Mouse (Mus musculus): ENCODE data around the gene Ghitm. TPM values are rescaled to one million over a fixed set of nuclear protein-coding genes. Genes with fewer than 3 reads are reported as not detected.

Ghitm gene
- 235 and 238 TPM in 2 replicates for polyA plus RNA-seq (2014; fragmentation: Nextera tagmentation; extraction: Ambion mirVana)

GRCm38 (mm10) chr14:37135127-37135593, at the start of gene Ghitm:
Ghitm (minus strand) TSS chr14:37135272.
- ATAC-seq (replicated peaks; ENCODE audit: low FRiP score, low TSS enrichment, low read depth) (peak; percentile 99), DNase-seq (ENCODE audit: low spot score) (peak; percentile 95)
- Histone ChIP-seq H3K9me3 (ENCODE audit: control insufficient read depth, low read length) (no peaks in the 10 kb centered on the region), H3K4me2 (ENCODE audit: low read length) (peak within 1 kb of the TSS; percentile 72), H3K9ac (ENCODE audit: low read length) (peak within 1 kb of the TSS; percentile 90), H3K36me3 (ENCODE audit: control insufficient read depth, insufficient read depth, low read length) (peaks cover 30% of the 10 kb centered on the region), H3K4me1 (replicated peaks; ENCODE audit: control insufficient read depth, insufficient read depth, low read length) (peaks cover 6% of the 10 kb centered on the region; the same call in 1 of the 2 replicates), H3K27ac (ENCODE audit: low read depth) (peak within 1 kb of the TSS; percentile 86), H3K27me3 (replicated peaks; ENCODE audit: control insufficient read depth, insufficient read depth, low read length) (no peaks in the 10 kb centered on the region), H3K4me3 (ENCODE audit: low read depth, low read length) (peak within 1 kb of the TSS; percentile 89)
- under 1% methylated on average over 38 of the region's 38 CpGs for WGBS

- Histone ChIP-seq H3K27ac (ENCODE audit: low read depth) (no peak overlapping the region), H3K27me3 (replicated peaks; ENCODE audit: control insufficient read depth, insufficient read depth, low read length) (no peaks in the 10 kb centered on the region), H3K4me1 (replicated peaks; ENCODE audit: control insufficient read depth, insufficient read depth, low read length) (no peaks in the 10 kb centered on the region), H3K9me3 (ENCODE audit: control insufficient read depth, low read length) (no peaks in the 10 kb centered on the region), H3K4me2 (ENCODE audit: low read length) (no peak overlapping the region), H3K4me3 (ENCODE audit: low read depth, low read length) (no peak overlapping the region), H3K36me3 (ENCODE audit: control insufficient read depth, insufficient read depth, low read length) (no peaks in the 10 kb centered on the region), H3K9ac (ENCODE audit: low read length) (no peak overlapping the region)
- no peak for DNase-seq (ENCODE audit: low spot score)
- WGBS = 82% methylated on average over 2 of the region's 2 CpGs
- no peak for ATAC-seq (replicated peaks; ENCODE audit: low FRiP score, low TSS enrichment, low read depth)
These were observed 49.8 kb upstream of the Ghitm start for GRCm38 (mm10) chr14:37184871-37185270.

- WGBS = 67% methylated on average over 3 of the region's 3 CpGs
- no peak overlapping the region for H3K9ac ChIP-seq (ENCODE audit: low read length)
- no peaks in the 10 kb centered on the region for H3K4me1 ChIP-seq (replicated peaks; ENCODE audit: control insufficient read depth, insufficient read depth, low read length)
- H3K4me2 ChIP-seq (ENCODE audit: low read length) = no peak overlapping the region
- H3K36me3 ChIP-seq (ENCODE audit: control insufficient read depth, insufficient read depth, low read length) = no peaks in the 10 kb centered on the region
- no peak overlapping the region for H3K27ac ChIP-seq (ENCODE audit: low read depth)
- H3K9me3 ChIP-seq (ENCODE audit: control insufficient read depth, low read length) = no peaks in the 10 kb centered on the region
- H3K4me3 ChIP-seq (ENCODE audit: low read depth, low read length) = no peak overlapping the region
- ATAC-seq (replicated peaks; ENCODE audit: low FRiP score, low TSS enrichment, low read depth) (no peak), DNase-seq (ENCODE audit: low spot score) (no peak)
- H3K27me3 ChIP-seq (replicated peaks; ENCODE audit: control insufficient read depth, insufficient read depth, low read length) = no peaks in the 10 kb centered on the region
These were observed 39.4 kb upstream of the Ghitm start for GRCm38 (mm10) chr14:37174484-37174883.

- no peaks in the 10 kb centered on the region for H3K4me1 ChIP-seq (replicated peaks; ENCODE audit: control insufficient read depth, insufficient read depth, low read length)
- WGBS = 54% methylated on average over 1 of the region's 1 CpGs
- H3K36me3 ChIP-seq (ENCODE audit: control insufficient read depth, insufficient read depth, low read length) = no peaks in the 10 kb centered on the region
- no peaks in the 10 kb centered on the region for H3K9me3 ChIP-seq (ENCODE audit: control insufficient read depth, low read length)
- H3K9ac ChIP-seq (ENCODE audit: low read length) = no peak overlapping the region
- ATAC-seq (replicated peaks; ENCODE audit: low FRiP score, low TSS enrichment, low read depth) (no peak), DNase-seq (ENCODE audit: low spot score) (no peak)
- H3K4me3 ChIP-seq (ENCODE audit: low read depth, low read length) = no peak overlapping the region
- H3K27me3 ChIP-seq (replicated peaks; ENCODE audit: control insufficient read depth, insufficient read depth, low read length) = no peaks in the 10 kb centered on the region
- no peak overlapping the region for H3K4me2 ChIP-seq (ENCODE audit: low read length)
- H3K27ac ChIP-seq (ENCODE audit: low read depth) = no peak overlapping the region
These were observed 30.3 kb upstream of the Ghitm start for GRCm38 (mm10) chr14:37165266-37165926.

- no peak overlapping the region for H3K4me2 ChIP-seq (ENCODE audit: low read length)
- H3K36me3 ChIP-seq (ENCODE audit: control insufficient read depth, insufficient read depth, low read length) = no peaks in the 10 kb centered on the region
- H3K27me3 ChIP-seq (replicated peaks; ENCODE audit: control insufficient read depth, insufficient read depth, low read length) = no peaks in the 10 kb centered on the region
These were observed 29.4 kb upstream of the Ghitm start for GRCm38 (mm10) chr14:37164392-37165032.

GRCm38 (mm10) chr14:37163277-37163956, 28.3 kb upstream of the Ghitm start:
- ATAC-seq (replicated peaks; ENCODE audit: low FRiP score, low TSS enrichment, low read depth) = no peak
- Histone ChIP-seq H3K9ac (ENCODE audit: low read length) (no peak overlapping the region), H3K9me3 (ENCODE audit: control insufficient read depth, low read length) (no peaks in the 10 kb centered on the region), H3K36me3 (ENCODE audit: control insufficient read depth, insufficient read depth, low read length) (no peaks in the 10 kb centered on the region), H3K4me2 (ENCODE audit: low read length) (no peak overlapping the region), H3K27me3 (replicated peaks; ENCODE audit: control insufficient read depth, insufficient read depth, low read length) (no peaks in the 10 kb centered on the region), H3K27ac (ENCODE audit: low read depth) (no peak overlapping the region), H3K4me3 (ENCODE audit: low read depth, low read length) (no peak overlapping the region), H3K4me1 (replicated peaks; ENCODE audit: control insufficient read depth, insufficient read depth, low read length) (no peaks in the 10 kb centered on the region)
- DNase-seq (ENCODE audit: low spot score) = no peak
- WGBS = 66% methylated on average over 4 of the region's 4 CpGs

More at GRCm38 (mm10) chr14:37164392-37165032, 29.4 kb upstream of the Ghitm start:
- Histone ChIP-seq H3K4me1 (replicated peaks; ENCODE audit: control insufficient read depth, insufficient read depth, low read length) (no peaks in the 10 kb centered on the region), H3K9ac (ENCODE audit: low read length) (no peak overlapping the region), H3K9me3 (ENCODE audit: control insufficient read depth, low read length) (no peaks in the 10 kb centered on the region), H3K4me3 (ENCODE audit: low read depth, low read length) (no peak overlapping the region), H3K27ac (ENCODE audit: low read depth) (no peak overlapping the region)
- 58% methylated on average over 4 of the region's 4 CpGs for WGBS
- ATAC-seq (replicated peaks; ENCODE audit: low FRiP score, low TSS enrichment, low read depth) (no peak), DNase-seq (ENCODE audit: low spot score) (no peak)

- no peak overlapping the region for H3K27ac ChIP-seq (ENCODE audit: low read depth)
- WGBS = 91% methylated on average over 1 of the region's 1 CpGs
These were observed 19.3 kb upstream of the Ghitm start for GRCm38 (mm10) chr14:37154391-37154790.

GRCm38 (mm10) chr14:37139051-37139710, 4.1 kb upstream of the Ghitm start:
- H3K9me3 ChIP-seq (ENCODE audit: control insufficient read depth, low read length) = no peaks in the 10 kb centered on the region
- ATAC-seq (replicated peaks; ENCODE audit: low FRiP score, low TSS enrichment, low read depth) (no peak), DNase-seq (ENCODE audit: low spot score) (no peak)
- H3K27me3 ChIP-seq (replicated peaks; ENCODE audit: control insufficient read depth, insufficient read depth, low read length) = no peaks in the 10 kb centered on the region
- 77% methylated on average over 8 of the region's 8 CpGs for WGBS
- H3K27ac ChIP-seq (ENCODE audit: low read depth) = no peak overlapping the region
- no peaks in the 10 kb centered on the region for H3K36me3 ChIP-seq (ENCODE audit: control insufficient read depth, insufficient read depth, low read length)
- H3K4me2 ChIP-seq (ENCODE audit: low read length) = no peak overlapping the region
- H3K4me3 ChIP-seq (ENCODE audit: low read depth, low read length) = no peak overlapping the region
- peaks cover 2% of the 10 kb centered on the region; the same call in 1 of the 2 replicates for H3K4me1 ChIP-seq (replicated peaks; ENCODE audit: control insufficient read depth, insufficient read depth, low read length)
- H3K9ac ChIP-seq (ENCODE audit: low read length) = no peak overlapping the region

More at GRCm38 (mm10) chr14:37154391-37154790, 19.3 kb upstream of the Ghitm start:
- DNase-seq (ENCODE audit: low spot score) (no peak), ATAC-seq (replicated peaks; ENCODE audit: low FRiP score, low TSS enrichment, low read depth) (no peak)
- no peak overlapping the region for H3K4me2 ChIP-seq (ENCODE audit: low read length)
- H3K9ac ChIP-seq (ENCODE audit: low read length) = no peak overlapping the region
- H3K4me3 ChIP-seq (ENCODE audit: low read depth, low read length) = no peak overlapping the region
- no peaks in the 10 kb centered on the region for H3K36me3 ChIP-seq (ENCODE audit: control insufficient read depth, insufficient read depth, low read length)
- no peaks in the 10 kb centered on the region for H3K4me1 ChIP-seq (replicated peaks; ENCODE audit: control insufficient read depth, insufficient read depth, low read length)
- no peaks in the 10 kb centered on the region for H3K9me3 ChIP-seq (ENCODE audit: control insufficient read depth, low read length)
- H3K27me3 ChIP-seq (replicated peaks; ENCODE audit: control insufficient read depth, insufficient read depth, low read length) = no peaks in the 10 kb centered on the region

All from intestine, embryonic 14.5 days (tissue).